Mouse (Mus musculus) adrenal gland, adult 18-20 months (tissue): Measurements from ENCODE around the gene Tab1. TPM values are rescaled to one million over a fixed set of nuclear protein-coding genes. Genes with fewer than 3 reads are reported as not detected.
A peak's percentile ranks its signal among the peaks of the same experiment; 100 is the strongest.

Source experiments
- DNase-seq, 2 experiments: peaks; one replicate each; pipeline ENCODE4 v3.0.0; 2021 to 2022; ENCODE audit warnings: low spot score in 2 of 2
- total RNA-seq, 2 experiments: library from RNA; stranded (reverse); gene quantifications; 1 replicate in 1 of 2; 2 replicates in 1 of 2; pipeline ENCODE4 v1.2.3; 2021

Tab1 gene
- total RNA-seq, 2 experiments from 2014 or later, result 9.3 to 9.4 TPM

DNA sequence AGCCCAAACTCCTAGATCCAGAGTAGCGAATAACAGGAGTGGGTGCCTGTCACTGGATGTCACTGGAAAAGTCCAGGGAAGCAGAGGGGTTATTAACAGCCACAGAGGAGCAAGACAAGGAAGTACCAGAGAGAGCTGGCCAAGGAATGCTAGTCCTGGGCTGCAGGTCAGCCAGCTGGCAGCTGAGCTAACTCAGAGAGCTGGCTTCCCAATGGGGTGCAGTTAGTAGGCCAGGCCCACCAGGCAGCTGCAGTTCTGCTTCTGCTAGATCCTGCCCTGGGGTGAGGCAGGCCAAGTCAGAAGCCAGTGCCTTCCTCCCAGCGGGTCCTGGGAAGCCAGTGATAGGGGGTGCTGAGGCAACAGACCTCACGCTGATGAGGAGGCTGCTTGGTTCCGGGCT, 27.8 kb downstream of the Tab1 start:
- DNase-seq, result no peak

DNA sequence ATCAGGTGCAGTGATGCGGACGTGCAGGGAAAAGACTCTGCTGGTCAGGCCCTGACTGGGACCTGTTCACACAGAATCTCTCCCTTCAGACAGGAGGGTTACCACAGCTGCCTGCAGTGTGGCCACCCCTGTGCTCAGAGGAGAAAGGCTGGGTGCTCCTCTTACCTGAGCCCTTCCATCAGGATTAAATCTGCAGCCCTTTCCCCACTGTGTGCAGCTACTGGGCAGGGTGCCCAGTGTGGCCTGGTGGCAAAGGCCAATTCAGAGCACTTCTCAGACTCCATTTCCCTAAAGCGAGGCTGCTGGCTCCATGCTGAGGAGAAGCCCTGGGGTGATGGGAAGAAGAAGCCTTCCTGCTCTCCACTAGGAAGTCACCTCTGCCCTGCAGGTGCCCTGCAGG, 28.3 kb downstream of the Tab1 start:
- no peak for DNase-seq

DNA sequence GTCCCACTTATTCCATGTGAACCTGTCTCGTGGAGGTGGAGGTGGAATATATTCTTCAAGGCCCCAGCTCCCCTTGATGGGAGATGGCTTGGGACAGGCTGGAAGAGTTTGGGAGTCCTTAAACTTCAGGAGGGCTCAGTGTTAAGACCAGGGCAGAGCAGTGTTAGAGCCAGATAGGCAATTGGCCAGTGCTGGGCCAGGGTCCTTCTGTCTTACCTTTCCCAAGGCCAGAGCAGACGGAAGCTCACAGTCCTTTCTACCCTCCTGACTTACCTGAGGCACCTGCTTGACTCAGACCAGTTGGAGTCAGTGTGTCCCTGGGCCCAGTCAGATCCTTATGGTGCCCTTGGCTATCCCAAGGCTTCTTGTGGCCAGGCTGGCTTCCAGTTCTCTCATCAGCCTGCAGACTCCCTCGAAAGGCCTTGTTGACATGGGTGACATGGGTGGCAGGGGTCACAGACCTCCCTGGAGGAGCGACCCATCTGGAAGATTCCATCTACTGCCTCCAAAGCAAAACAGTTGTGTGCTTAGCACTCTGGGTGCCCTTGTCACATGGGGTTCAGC, 29.6 kb downstream of the Tab1 start:
- no peak for DNase-seq

DNA sequence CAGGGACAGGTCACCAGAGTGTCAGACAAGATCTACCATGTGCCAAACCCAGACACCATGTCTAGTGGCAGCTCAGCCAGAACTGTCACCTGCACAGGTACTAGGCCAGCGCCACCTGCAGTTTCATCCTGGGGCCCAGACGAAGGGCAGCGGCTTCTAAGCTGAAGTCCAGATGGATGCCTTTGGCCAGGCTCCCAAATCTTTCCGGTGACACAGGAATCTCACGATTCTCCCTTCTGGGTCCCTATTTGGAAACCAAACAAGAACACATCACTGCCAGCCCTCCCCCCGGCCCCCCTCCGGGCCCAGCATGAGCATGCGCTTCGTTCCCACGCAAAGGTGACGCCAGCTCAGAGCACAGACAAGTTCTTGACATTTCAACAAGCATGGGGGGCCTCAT, 30.3 kb downstream of the Tab1 start:
- no peak for DNase-seq

DNA sequence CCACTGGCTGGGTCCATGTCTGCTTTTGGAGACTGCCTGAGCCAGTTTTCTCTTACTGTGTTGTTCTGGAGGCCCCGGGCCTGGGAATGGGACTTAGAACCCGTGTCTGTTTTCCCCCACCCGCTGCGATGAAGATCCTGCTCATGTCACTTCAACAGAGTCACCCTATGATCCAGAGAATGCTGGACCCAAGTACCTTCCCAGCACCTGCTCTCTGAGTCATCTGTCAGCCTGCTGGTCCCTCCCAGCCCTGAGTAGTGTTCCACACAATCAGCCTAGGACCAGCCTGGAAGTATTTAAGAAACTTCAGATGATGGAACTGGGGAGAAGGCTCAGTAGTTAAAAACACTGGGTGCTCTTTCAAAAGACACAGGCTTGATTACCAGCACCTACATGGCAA, 30.8 kb downstream of the Tab1 start:
- no peak for DNase-seq

DNA sequence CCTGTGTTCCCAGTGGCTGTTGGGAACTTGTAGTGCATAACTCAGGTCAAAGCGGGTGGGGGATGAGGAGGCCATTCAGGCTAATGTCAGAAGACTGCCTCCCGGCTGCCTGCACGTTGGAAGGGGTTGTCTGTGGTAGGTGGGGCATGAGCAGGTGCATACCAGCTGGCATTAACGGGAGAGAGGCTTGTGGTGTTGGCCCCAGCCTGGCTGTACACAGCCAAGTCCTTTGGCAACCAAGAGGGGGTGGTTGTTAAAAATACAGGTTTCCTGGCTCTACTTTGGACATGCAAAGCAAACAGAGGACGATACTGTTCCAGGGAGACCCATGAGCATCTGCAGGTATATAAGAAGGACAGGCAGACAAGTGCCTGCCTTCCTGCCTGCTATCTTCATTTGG, 32.5 kb downstream of the Tab1 start:
- DNase-seq, result no peak

DNA sequence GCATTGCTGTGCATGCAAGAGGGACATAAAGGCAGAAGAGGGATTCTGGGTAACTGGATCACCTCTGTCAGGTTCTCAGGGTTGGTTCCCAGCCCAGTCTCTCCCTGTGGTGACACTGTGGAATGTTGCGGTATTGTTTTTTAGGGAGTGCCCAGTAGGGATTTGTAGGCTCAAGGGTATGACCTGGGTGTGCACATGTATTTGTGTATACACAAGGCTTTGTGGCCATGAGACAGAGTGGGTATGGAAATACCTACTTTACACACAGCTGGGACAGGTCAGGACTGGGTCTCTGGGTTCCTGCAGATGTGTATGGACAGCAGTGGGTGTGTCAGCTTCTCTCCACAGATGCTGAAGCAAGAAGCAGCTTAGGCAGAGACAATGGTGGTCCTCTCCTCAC, 36.6 kb downstream of the Tab1 start:
- DNase-seq, result no peak

DNA sequence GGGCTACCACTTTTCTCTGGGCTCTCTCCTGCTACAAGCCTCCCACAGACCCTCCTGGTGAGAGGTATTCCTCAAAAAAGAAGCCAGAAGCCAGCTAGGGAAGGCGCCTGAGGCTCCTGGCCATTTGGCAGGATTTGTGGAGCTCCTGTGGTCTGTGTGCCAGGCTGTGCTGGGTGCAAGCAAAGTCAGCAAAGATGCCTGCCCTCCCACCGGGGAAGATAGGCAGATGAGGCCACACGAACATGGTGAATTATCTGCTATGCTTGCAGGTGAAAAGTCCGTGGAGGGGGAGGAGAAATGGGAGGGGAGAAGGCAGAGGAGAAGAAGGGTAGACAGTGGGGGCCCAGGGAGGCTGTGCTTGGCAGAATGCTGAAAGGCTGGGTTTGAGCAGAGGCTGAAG, 37.4 kb downstream of the Tab1 start:
- no peak for DNase-seq

DNA sequence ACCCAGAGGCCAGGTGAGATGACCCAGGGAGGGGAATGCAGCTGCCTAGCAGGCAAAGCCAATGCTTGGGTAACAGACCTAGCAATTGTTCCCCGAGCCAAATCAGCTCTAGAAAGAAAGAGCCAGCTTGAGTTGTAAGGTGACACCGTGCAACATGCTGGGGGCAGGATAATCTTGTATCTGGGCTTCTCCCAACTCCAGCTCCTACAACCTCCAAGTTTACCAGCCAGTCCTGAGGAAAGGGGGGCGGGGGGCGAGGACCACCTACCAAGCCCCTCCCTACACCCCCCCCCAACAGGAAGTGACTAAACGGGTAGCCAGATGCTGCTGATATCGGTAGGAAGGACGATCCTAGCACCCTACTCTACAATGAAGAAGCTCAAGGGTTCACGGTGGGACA, 38.4 kb downstream of the Tab1 start:
- DNase-seq, result no peak

DNA sequence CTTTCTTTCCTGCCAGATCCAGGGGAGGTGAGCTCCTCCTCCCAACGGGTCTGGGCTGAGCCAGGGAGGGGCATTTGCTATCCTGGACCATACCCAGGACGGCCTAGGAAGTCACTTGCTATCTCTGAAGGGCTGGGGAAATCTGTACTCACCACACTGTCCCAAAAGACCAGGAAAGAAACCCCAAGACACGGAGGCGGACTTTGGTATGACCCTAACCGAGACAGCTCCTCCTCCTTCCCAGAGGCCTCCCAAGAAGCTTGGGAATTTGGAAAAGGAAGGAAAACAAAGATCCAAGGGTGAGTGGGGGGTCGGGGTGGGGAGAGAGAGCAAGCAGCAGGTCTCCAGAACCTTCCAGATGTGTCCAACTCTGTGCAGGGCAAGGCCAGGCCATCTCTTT, 38.9 kb downstream of the Tab1 start:
- DNase-seq, result no peak

DNA sequence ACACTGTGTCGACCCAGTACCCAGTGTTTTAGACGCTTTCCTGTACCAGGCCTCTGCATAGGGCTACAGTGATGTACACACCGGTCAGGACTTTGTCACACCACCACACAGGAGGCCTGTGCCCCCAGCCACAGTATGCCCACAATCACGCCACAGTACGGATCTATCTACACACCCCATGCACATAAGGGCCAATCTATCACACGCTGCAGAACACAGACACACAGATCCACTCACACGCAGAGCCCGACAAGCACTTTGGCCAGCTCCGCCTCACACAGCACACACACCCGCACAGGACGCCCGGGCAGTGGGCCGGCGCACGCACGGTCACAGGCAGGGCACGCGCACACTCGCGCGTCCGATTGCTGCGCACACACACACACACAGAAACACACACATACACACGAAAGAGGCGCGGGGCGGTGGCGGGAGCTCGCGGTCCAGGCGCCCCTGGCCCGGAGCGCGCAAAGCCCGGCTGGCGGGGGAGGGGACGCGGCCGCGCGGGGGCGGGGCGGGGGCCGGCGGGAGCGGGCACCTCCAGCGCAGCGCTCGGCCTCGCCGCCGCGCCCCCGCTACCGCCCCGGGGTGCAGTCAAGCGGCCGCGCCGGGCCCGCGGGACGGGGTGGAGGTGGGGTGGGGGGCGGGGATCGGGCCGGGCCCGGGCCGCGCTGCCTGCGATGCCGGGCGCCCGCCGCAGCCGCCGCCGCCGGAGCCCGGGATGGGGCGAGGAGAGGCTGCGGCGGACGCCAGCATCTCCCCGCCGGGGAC, 40.3 kb downstream of the Tab1 start, which contains the start of gene Mgat3:
Gene Mgat3, plus strand, starts transcription at position 721 of the 771 bp plus-strand sequence.
- peak; percentile 21 to 36 for DNase-seq

DNA sequence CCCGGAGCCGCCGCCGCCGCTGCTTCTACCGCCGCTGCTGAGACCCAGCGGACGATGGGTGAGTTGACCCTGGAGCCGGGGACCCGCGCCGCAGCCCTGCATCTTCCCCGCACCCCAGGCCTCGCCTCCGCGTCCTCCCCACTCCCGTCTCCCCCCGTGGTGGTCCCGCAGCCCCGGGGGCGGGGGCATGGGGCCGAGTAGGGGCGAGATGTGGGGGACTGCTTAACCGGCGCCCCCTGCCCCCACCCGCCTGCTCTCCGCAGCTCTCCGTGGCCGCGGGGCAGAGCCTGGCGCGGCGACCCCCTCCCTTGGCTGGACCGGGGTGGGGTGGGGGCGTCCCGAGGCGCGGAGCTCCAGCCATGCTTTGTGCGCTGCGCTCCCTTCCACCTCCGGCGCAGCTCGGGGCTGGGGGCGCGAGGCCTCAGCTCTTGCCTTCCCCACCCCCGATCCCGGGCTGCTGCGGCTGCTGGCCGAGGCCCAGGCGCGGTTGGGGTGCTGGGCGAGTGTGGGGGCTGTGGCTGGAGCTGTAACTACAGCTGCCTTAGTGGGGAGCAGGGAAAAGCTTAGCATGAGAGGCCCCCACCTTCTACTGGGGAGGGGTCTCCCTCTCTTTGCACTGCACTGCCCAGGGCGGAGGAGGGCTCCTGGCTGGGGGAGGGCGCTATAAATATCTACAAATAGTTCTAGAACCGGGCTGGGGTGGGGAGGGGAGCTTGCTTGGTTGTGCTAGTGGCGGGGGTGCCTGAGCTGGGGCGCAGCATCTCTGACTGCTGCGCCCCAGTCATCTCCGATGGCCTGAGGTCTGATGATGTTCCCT, 41.1 kb downstream of the Tab1 start:
- no peak for DNase-seq

DNA sequence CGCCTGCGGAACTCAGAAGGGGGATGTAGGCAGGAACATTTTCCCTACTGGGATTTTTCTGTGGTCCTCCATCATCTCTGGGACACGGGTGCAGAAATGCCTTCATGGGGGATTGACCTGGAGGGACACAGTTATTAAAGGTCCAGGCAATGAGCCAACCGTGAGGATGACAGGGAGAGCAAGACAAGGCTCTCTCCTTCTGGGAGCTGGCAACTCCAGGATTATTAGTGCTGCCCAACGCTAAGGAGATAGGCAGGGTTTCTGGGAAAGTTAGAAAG, 41.6 kb downstream of the Tab1 start:
- DNase-seq, result no peak

DNA sequence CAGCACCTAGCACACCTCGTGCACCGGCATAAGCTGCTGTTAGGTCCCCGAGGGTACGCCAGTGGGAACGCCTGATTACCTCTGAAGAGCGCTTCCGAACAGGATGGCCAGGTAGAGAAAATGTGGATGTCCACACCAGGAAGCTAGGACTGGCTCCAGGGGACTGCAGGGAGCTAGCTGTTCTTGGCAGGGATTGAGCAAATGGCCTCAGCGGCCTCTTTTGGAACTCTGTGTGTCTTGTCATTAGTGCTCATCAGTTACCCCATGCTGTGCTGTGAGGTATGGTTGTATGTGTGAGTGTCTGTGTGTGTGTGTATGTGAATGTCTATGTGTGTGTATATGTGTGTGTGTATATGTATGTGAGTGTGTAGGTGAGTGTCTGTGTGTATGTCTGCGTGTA, 42.4 kb downstream of the Tab1 start:
- no peak for DNase-seq

DNA sequence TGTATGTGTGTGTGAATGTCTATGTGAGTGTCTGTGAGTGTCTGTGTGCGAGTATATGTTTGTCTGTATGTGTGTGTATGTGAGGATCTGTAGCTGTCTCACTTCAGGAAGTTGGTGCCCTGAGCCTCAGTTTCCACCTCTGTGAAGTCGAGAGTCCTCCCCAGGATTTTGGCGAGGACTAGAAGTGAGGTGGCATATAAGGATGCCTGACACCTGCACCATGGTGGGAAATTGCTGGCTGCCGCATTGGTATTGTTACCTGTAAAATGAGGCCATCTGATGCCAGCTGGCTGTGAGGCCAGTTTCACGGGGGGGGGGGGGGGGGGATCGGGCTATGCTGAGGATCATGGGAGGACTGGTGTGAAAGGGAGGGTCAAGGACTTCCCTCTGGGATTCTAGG, 42.8 kb downstream of the Tab1 start:
- no peak for DNase-seq

DNA sequence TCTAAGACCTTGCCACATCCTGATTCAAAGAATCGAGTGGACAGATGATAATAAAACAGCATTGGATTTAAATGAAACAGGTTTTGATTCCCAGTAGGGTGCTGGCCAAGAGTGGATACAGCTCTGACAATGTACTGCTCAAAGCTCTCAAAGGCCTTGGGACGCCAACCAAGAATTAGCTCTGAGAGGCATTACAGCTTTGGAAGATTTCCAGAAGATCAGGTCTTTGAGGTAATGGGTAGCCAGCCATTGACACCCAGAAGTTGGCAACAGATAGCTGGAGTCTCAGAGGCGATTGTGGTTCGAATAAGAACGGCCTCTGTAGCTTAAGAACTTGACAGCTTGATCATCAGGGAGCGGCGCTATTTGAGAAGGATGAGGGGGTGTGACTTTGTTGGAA, 48.6 kb downstream of the Tab1 start:
- no peak for DNase-seq

DNA sequence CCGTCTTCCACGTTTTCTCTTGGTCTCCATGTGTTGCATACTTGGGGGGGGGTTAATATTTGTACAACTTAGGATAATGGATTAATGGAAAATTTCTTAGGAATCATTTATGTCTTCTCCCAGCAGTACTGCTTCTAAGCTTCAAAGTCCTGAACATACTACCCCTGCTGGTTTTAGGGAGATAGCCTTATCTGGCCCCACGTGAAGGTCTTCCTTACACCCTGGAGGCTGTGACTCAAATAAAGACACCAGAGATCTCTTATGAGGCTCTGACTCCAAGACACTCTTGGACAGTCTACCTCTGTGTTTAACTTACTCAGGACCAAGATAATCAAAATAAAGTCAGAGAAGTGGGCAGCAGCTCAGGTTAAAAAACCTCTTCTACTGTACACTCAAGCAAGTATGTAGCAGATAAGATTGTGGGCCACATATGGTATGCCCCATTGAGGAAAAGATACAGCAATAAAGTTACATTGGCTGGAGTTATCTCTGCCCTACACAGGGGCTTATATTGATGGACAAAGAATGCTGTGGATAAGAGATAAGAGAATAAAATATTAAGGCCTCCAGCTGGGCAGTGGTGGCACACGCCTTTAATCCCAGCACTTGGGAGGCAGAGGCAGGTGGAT, 49.3 kb downstream of the Tab1 start:
- DNase-seq, result no peak

DNA sequence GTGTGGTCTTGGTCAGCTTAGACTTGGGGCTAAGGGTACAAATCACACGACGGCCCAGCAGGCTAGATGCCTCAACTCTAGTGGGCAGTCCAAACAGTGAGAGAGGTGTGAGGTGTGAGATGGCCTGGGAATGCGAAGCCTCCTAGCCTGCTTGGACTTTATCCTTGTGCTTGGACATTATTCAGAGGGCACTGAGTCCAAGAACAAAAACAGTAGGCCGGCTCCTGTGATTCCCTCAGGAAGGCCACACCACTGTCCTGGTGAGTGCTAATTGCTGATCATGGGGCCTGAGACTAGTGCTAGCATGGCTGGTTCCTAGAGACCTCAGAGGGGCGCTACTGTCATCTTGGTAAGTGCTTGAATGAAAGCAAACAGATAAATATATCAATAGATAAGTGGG, 56.0 kb downstream of the Tab1 start:
- DNase-seq, result no peak

DNA sequence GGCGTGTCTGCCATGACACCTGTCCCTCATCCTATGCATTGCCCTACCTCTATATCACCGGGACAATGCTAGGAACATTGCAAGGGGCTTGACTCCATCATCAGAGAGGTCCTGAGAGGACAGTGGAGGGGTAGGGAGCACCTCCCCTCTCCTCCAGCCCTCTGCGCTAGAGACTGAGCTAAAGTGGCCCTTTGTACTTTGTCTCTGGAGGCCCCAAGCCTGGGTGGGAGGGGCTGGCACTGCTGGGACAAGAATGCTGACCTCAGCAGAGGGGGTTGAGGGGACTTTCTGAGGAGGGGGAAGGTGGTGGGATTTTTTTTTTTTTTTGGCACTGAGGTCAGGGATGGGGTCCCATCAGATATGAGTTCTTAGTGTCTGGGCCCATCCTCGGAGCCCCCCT, 57.1 kb downstream of the Tab1 start:
- no peak for DNase-seq

DNA sequence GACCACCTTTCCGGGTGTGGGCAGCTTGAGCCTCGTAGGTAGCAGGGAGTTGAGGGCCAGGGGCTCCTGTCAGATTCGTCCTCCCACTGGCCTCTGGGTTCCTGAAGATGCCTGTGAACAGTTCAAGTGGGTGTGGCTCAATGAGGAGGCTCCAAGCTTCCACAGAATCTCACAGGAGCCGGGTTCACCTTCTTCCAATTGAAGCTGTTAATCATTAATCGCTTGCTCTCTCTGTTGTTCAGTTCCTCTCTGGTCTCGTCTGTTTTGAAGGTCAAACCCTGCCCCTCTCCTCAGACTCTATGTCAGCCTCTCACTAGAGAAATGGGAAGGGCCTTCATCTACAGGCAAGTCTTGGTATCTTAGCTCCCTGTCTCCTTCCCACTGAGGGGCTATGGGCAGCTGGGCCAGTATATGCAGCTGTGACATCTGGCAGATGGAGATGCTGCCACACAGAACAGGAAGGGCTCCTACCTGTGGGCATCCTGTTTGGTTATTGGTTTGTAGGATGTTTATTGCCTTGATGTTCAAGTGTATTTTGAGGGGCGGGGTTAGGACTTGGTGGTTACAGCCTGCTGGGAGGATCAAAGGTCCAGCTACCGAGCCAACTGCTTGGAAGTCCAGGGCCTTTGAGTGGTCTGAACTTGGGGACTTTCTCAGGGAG, 58.8 kb downstream of the Tab1 start:
- DNase-seq, result no peak

DNA sequence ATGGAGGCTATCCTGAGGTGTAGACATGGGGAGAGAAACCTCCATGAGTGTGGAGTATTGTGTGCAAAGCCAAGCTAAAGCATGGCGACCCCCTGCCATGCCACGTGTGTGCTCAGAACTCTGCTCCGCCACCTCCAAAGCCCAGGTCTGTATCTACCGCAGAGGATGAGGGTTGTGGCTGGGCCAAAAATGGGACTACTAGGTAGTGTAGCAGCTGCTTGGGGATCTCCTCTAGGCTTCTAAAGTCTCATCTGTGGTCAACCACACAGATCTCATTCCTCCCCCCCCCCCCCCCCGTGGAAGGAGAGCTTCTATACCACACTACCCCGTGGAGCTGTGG, 59.3 kb downstream of the Tab1 start:
- no peak for DNase-seq

DNA sequence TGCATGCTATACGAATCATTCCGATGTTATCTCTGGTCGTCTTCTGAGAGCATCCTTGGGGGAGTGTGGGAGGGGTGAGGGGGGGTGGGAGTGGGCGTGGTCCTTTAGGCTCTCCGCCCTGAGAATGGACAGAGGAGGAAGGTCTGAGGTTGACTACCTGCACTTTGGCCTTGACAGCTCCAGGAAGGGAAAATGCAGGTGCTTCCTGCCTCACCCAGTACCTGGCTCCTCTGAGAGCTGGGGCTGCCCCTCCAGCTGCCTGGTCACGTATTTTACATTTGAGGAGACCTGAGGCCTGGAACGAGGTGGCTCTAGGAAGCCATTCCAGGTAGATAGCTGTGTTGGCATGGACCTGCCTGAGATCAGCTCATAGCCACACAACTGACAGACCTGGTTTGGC, 59.9 kb downstream of the Tab1 start:
- DNase-seq, result no peak
